Mouse (Mus musculus) midbrain, embryonic 15.5 days (tissue): ENCODE measurements at regions not wholly inside any gene's neighbourhood (a gene's known extent, or its start where the extent isn't known, plus 50 kb on each side); places are given as distances from the start of the nearest gene placed in this dataset.

Experiments
- ATAC-seq: fragments of 200-750 bp; cut with Nextera tagmentation; replicated peaks from 2 replicates; pipeline ENCODE4 v1.8.0; 2017; ENCODE audit warnings: moderate TSS enrichment
- H3K27ac ChIP-seq: fragments of 300-500 bp; sonication (generic); 2 replicates; pipeline ENCODE4 v1.5.1; 2015; ENCODE audit warnings: mild to moderate bottlenecking, inconsistent platforms
- H3K27me3 ChIP-seq: fragments of 300-500 bp; sonication (generic); replicated peaks from 2 replicates; pipeline ENCODE4 v1.6.1; 2015; ENCODE audit warnings: inconsistent platforms
- H3K36me3 ChIP-seq: fragments of 300-500 bp; sonication (generic); replicated peaks from 2 replicates; pipeline ENCODE4 v1.6.1; 2015; ENCODE audit warnings: inconsistent platforms
- H3K4me1 ChIP-seq: fragments of 300-500 bp; sonication (generic); 2 replicates; pipeline ENCODE4 v1.6.1; 2015; ENCODE audit warnings: inconsistent platforms
- H3K4me2 ChIP-seq: fragments of 300-500 bp; sonication (generic); 2 replicates; pipeline ENCODE4 v1.6.1; 2015; ENCODE audit warnings: inconsistent platforms, mild to moderate bottlenecking, moderate library complexity
- H3K4me3 ChIP-seq: fragments of 300-500 bp; sonication (generic); 2 replicates; pipeline ENCODE4 v1.5.1; 2015; ENCODE audit warnings: mild to moderate bottlenecking, inconsistent platforms
- H3K9ac ChIP-seq: fragments of 300-500 bp; sonication (generic); 2 replicates; pipeline ENCODE4 v1.6.1; 2015; ENCODE audit warnings: mild to moderate bottlenecking, inconsistent platforms
- H3K9me3 ChIP-seq: fragments of 300-500 bp; sonication (generic); 2 replicates; pipeline ENCODE4 v1.6.1; 2016; ENCODE audit warnings: inconsistent platforms
- WGBS: fragments of 180-500 bp; shearing (Covaris S2); methylation state at CpG from one replicate; pipeline ENCODE4 v1.1.7; 2015; ENCODE audit warnings: mixed read lengths; 5-methylcytosine and 5-hydroxymethylcytosine counted together

- Histone ChIP-seq H3K36me3 (no peaks in the 10 kb centered on the region), H3K9me3 (no peaks in the 10 kb centered on the region), H3K27me3 (0 out of 2 replicates have a peak, but pooled peaks cover 8% of the 10 kb centered on the region), H3K4me2 (no peak overlapping the region), H3K4me3 (no peak overlapping the region), H3K9ac (no peak overlapping the region), H3K4me1 (peaks cover 5% of the 10 kb centered on the region; the same call in 1 of the 2 replicates), H3K27ac (no peak overlapping the region)
- 37% methylated on average over 5 of the region's 5 CpGs for WGBS
- ATAC-seq: no peak
Measured at GRCm38 (mm10) chr2:73041475-73041874, 55.0 kb upstream of the Gm11084 start.

GRCm38 (mm10) chr2:73040031-73040430, 53.5 kb upstream of the Gm11084 start:
- Histone ChIP-seq H3K9ac (no peak overlapping the region), H3K27me3 (0 out of 2 replicates have a peak, but pooled peaks cover 8% of the 10 kb centered on the region), H3K4me3 (no peak overlapping the region), H3K36me3 (no peaks in the 10 kb centered on the region), H3K4me2 (no peak overlapping the region), H3K27ac (no peak overlapping the region), H3K4me1 (peaks cover 5% of the 10 kb centered on the region; the same call in 1 of the 2 replicates), H3K9me3 (no peaks in the 10 kb centered on the region)
- no peak for ATAC-seq
- 79% methylated on average over 3 of the region's 3 CpGs for WGBS

GRCm38 (mm10) chr2:73039300-73039699, 52.8 kb upstream of the Gm11084 start:
- H3K4me3 ChIP-seq: no peak overlapping the region
- H3K36me3 ChIP-seq: no peaks in the 10 kb centered on the region
- no peak for ATAC-seq
- H3K4me1 ChIP-seq: peaks cover 5% of the 10 kb centered on the region; the same call in 1 of the 2 replicates
- WGBS: 67% methylated on average over 2 of the region's 2 CpGs
- H3K27ac ChIP-seq: no peak overlapping the region
- no peak overlapping the region for H3K9ac ChIP-seq
- H3K9me3 ChIP-seq: no peaks in the 10 kb centered on the region
- H3K27me3 ChIP-seq: 0 out of 2 replicates have a peak, but pooled peaks cover 8% of the 10 kb centered on the region
- H3K4me2 ChIP-seq: no peak overlapping the region

- Histone ChIP-seq H3K4me2 (peak overlapping the region; percentile 41), H3K4me3 (peak overlapping the region; percentile 18), H3K4me1 (peaks cover 5% of the 10 kb centered on the region; the same call in 1 of the 2 replicates), H3K27ac (no peak overlapping the region), H3K9me3 (no peaks in the 10 kb centered on the region), H3K9ac (no peak overlapping the region), H3K36me3 (no peaks in the 10 kb centered on the region), H3K27me3 (0 out of 2 replicates have a peak, but pooled peaks cover 8% of the 10 kb centered on the region)
- 25% methylated on average over 16 of the region's 16 CpGs for WGBS
- 0 out of 2 replicates have a peak, but pooled peaks have one; percentile 17 for ATAC-seq
Measured at GRCm38 (mm10) chr2:73038290-73038732, 51.8 kb upstream of the Gm11084 start.

GRCm38 (mm10) chr2:73037266-73038046, 50.9 kb upstream of the Gm11084 start:
- Histone ChIP-seq H3K4me3 (no peak overlapping the region), H3K4me2 (no peak overlapping the region), H3K36me3 (no peaks in the 10 kb centered on the region), H3K9me3 (no peaks in the 10 kb centered on the region), H3K27ac (no peak overlapping the region), H3K4me1 (peaks cover 5% of the 10 kb centered on the region; the same call in 1 of the 2 replicates), H3K27me3 (0 out of 2 replicates have a peak, but pooled peaks cover 8% of the 10 kb centered on the region), H3K9ac (no peak overlapping the region)
- 63% methylated on average over 13 of the region's 13 CpGs for WGBS
- no peak for ATAC-seq
